Mouse (Mus musculus): ENCODE data around the gene Lgi1. TPM values are rescaled to one million over a fixed set of nuclear protein-coding genes. Genes with fewer than 3 reads are reported as not detected.

Lgi1 gene
- polyA plus RNA-seq, 1 experiment from 2014 or later = 1.6 TPM

GRCm38 (mm10) chr19:38288556-38288955, 24.2 kb downstream of the Lgi1 start:
- 82% methylated on average over 6 of the region's 6 CpGs for WGBS

GRCm38 (mm10) chr19:38291432-38291831, 27.1 kb downstream of the Lgi1 start:
- Histone ChIP-seq H3K27me3 (ENCODE audit: insufficient read depth, low read length) (no peaks in the 10 kb centered on the region), H3K4me1 (replicated peaks; ENCODE audit: insufficient read depth, low read length) (no peaks in the 10 kb centered on the region), H3K4me3 (replicated peaks; ENCODE audit: low read depth, low read length) (no peak overlapping the region), H3K9me3 (replicated peaks; ENCODE audit: low read length) (no peaks in the 10 kb centered on the region), H3K4me2 (ENCODE audit: low read length) (no peak overlapping the region), H3K36me3 (ENCODE audit: insufficient read depth, low read length) (no peaks in the 10 kb centered on the region), H3K27ac (no peak overlapping the region), H3K9ac (ENCODE audit: low read depth, low read length) (no peak overlapping the region)
- no peak for ATAC-seq (replicated peaks; ENCODE audit: low FRiP score, low read depth)
- WGBS = 86% methylated on average over 6 of the region's 6 CpGs
- DNase-seq (ENCODE audit: low spot score) = no peak
- TF ChIP-seq CTCF (IDR thresholded peaks at IDR 0.05; ENCODE audit: low read depth) = no peak

More at GRCm38 (mm10) chr19:38288556-38288955, 24.2 kb downstream of the Lgi1 start:
- no peaks in the 10 kb centered on the region for H3K36me3 ChIP-seq (ENCODE audit: insufficient read depth, low read length)
- ATAC-seq (replicated peaks; ENCODE audit: low FRiP score, low read depth) (no peak), DNase-seq (ENCODE audit: low spot score) (no peak)
- H3K27ac ChIP-seq = no peak overlapping the region
- no peak overlapping the region for H3K4me2 ChIP-seq (ENCODE audit: low read length)
- no peak overlapping the region for H3K9ac ChIP-seq (ENCODE audit: low read depth, low read length)
- H3K9me3 ChIP-seq (replicated peaks; ENCODE audit: low read length) = no peaks in the 10 kb centered on the region
- no peak overlapping the region for H3K4me3 ChIP-seq (replicated peaks; ENCODE audit: low read depth, low read length)
- no peak for TF ChIP-seq CTCF (IDR thresholded peaks at IDR 0.05; ENCODE audit: low read depth)
- H3K4me1 ChIP-seq (replicated peaks; ENCODE audit: insufficient read depth, low read length) = no peaks in the 10 kb centered on the region
- no peaks in the 10 kb centered on the region for H3K27me3 ChIP-seq (ENCODE audit: insufficient read depth, low read length)

GRCm38 (mm10) chr19:38298018-38298626, 33.8 kb downstream of the Lgi1 start:
- H3K27me3 ChIP-seq (ENCODE audit: insufficient read depth, low read length) = no peaks in the 10 kb centered on the region
- H3K4me1 ChIP-seq (replicated peaks; ENCODE audit: insufficient read depth, low read length) = no peaks in the 10 kb centered on the region
- H3K9me3 ChIP-seq (replicated peaks; ENCODE audit: low read length) = no peaks in the 10 kb centered on the region
- H3K4me3 ChIP-seq (replicated peaks; ENCODE audit: low read depth, low read length) = no peak overlapping the region
- 16% methylated on average over 3 of the region's 3 CpGs for WGBS
- H3K4me2 ChIP-seq (ENCODE audit: low read length) = no peak overlapping the region
- no peak for TF ChIP-seq CTCF (IDR thresholded peaks at IDR 0.05; ENCODE audit: low read depth)
- no peak overlapping the region for H3K27ac ChIP-seq
- H3K9ac ChIP-seq (ENCODE audit: low read depth, low read length) = no peak overlapping the region
- ATAC-seq (replicated peaks; ENCODE audit: low FRiP score, low read depth) (no peak), DNase-seq (ENCODE audit: low spot score) (peak; percentile 64)
- no peaks in the 10 kb centered on the region for H3K36me3 ChIP-seq (ENCODE audit: insufficient read depth, low read length)

GRCm38 (mm10) chr19:38308116-38308515, 43.8 kb downstream of the Lgi1 start:
- Histone ChIP-seq H3K27ac (no peak overlapping the region), H3K4me1 (replicated peaks; ENCODE audit: insufficient read depth, low read length) (no peaks in the 10 kb centered on the region), H3K4me2 (ENCODE audit: low read length) (no peak overlapping the region), H3K36me3 (ENCODE audit: insufficient read depth, low read length) (no peaks in the 10 kb centered on the region), H3K4me3 (replicated peaks; ENCODE audit: low read depth, low read length) (no peak overlapping the region), H3K27me3 (ENCODE audit: insufficient read depth, low read length) (no peaks in the 10 kb centered on the region), H3K9me3 (replicated peaks; ENCODE audit: low read length) (no peaks in the 10 kb centered on the region), H3K9ac (ENCODE audit: low read depth, low read length) (no peak overlapping the region)
- ATAC-seq (replicated peaks; ENCODE audit: low FRiP score, low read depth) = no peak
- no peak for TF ChIP-seq CTCF (IDR thresholded peaks at IDR 0.05; ENCODE audit: low read depth)
- no peak for DNase-seq (ENCODE audit: low spot score)
- WGBS = 94% methylated on average over 8 of the region's 8 CpGs

- TF ChIP-seq CTCF (IDR thresholded peaks at IDR 0.05; ENCODE audit: low read depth) = no peak
- DNase-seq (ENCODE audit: low spot score) = no peak
- H3K27me3 ChIP-seq (ENCODE audit: insufficient read depth, low read length) = no peaks in the 10 kb centered on the region
- H3K4me3 ChIP-seq (replicated peaks; ENCODE audit: low read depth, low read length) = no peak overlapping the region
- no peak overlapping the region for H3K27ac ChIP-seq
- no peaks in the 10 kb centered on the region for H3K9me3 ChIP-seq (replicated peaks; ENCODE audit: low read length)
- WGBS = 86% methylated on average over 7 of the region's 7 CpGs
- no peak overlapping the region for H3K9ac ChIP-seq (ENCODE audit: low read depth, low read length)
- no peak for ATAC-seq (replicated peaks; ENCODE audit: low FRiP score, low read depth)
- no peak overlapping the region for H3K4me2 ChIP-seq (ENCODE audit: low read length)
- H3K36me3 ChIP-seq (ENCODE audit: insufficient read depth, low read length) = no peaks in the 10 kb centered on the region
- H3K4me1 ChIP-seq (replicated peaks; ENCODE audit: insufficient read depth, low read length) = no peaks in the 10 kb centered on the region
Observed at GRCm38 (mm10) chr19:38315099-38315498, 50.8 kb downstream of the Lgi1 start.

- ATAC-seq (replicated peaks; ENCODE audit: low FRiP score, low read depth) = no peak
- no peak for DNase-seq (ENCODE audit: low spot score)
- 81% methylated on average over 6 of the region's 6 CpGs for WGBS
Observed at GRCm38 (mm10) chr19:38316602-38317313, 52.4 kb downstream of the Lgi1 start.

More at GRCm38 (mm10) chr19:38316602-38317313, 52.4 kb downstream of the Lgi1 start:
- H3K9ac ChIP-seq (ENCODE audit: low read depth, low read length) = no peak overlapping the region
- no peaks in the 10 kb centered on the region for H3K9me3 ChIP-seq (replicated peaks; ENCODE audit: low read length)
- no peak overlapping the region for H3K27ac ChIP-seq
- no peaks in the 10 kb centered on the region for H3K27me3 ChIP-seq (ENCODE audit: insufficient read depth, low read length)
- H3K4me2 ChIP-seq (ENCODE audit: low read length) = no peak overlapping the region
- no peaks in the 10 kb centered on the region for H3K4me1 ChIP-seq (replicated peaks; ENCODE audit: insufficient read depth, low read length)
- no peaks in the 10 kb centered on the region for H3K36me3 ChIP-seq (ENCODE audit: insufficient read depth, low read length)
- no peak for TF ChIP-seq CTCF (IDR thresholded peaks at IDR 0.05; ENCODE audit: low read depth)
- no peak overlapping the region for H3K4me3 ChIP-seq (replicated peaks; ENCODE audit: low read depth, low read length)
